Mouse (Mus musculus): ENCODE data around the gene Pde4d.

DNA sequence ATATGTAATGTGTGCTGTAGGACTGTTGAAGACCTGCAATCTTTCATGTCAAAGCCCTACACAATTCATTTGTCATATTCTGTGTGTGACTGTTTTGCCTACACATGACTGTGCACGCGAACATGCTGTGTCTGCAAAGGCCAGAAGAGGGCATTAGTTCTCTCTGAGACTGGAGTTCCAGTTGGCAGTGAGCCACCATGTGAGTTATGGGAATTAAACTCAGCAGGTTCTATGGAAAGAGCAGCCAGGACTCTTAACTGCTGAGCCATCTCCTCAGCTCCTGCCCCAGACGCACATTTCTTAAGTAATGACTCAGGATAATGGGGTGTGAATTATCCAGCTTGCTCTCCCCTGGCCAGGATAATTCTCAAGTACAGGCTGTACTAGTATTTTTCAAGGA lies 363.2 kb downstream of the Pde4d start:
- no peak for TF ChIP-seq POLR2A (IDR thresholded peaks at IDR 0.05; ENCODE audit: extremely low read depth, insufficient read depth, low read length)
- TF ChIP-seq CTCF (IDR thresholded peaks at IDR 0.05; ENCODE audit: extremely low read depth, insufficient read depth, low read length), result peak; percentile 42
